Mouse (Mus musculus): ENCODE results near the gene Dis3l2. TPM values are rescaled to one million over a fixed set of nuclear protein-coding genes. Genes with fewer than 3 reads are reported as not detected.
A peak's percentile ranks its signal among the peaks of the same experiment; 100 is the strongest.

Gene Dis3l2
- polyA plus RNA-seq, 1 experiment from 2014 or later: 16.6 TPM

DNA sequence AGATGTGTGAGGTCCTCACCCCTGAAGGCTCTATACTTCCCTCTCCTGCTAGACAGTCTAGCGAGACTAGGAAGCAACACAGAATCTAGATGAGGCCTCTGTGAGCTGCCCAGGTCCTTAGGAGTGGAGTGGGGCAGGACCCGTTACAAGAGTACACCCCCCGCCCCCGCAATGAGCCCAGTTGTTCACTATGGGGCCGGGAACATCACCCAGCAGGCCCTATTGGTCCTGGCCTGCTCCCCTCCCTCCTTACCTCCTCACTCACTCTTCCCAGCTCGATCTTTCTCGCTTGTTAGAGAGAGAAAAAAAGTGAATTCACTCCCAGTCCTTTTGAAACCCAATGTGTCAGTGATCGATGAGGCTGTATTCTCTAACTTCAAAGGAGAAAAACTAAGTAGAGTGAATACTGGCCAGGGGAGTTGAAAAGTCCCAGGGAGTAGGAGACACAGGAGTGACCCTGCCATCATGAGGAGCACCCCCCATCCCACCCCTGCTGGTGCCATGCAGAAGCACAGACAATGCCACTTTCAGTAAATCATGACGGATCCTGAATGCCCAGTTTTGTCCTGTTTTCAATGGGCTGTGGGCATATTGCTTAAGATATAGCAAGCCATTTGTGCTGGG, 299.0 kb downstream of the Dis3l2 start:
- WGBS: 63% methylated on average over 9 of the region's 9 CpGs
- no peak overlapping the region for H3K4me3 ChIP-seq (ENCODE audit: low read length)
- ATAC-seq (replicated peaks; ENCODE audit: extremely low read depth, insufficient read depth, low FRiP score): no peak
- no peaks in the 10 kb centered on the region for H3K27me3 ChIP-seq (ENCODE audit: control insufficient read depth, insufficient read depth, low read length)
- H3K4me1 ChIP-seq (ENCODE audit: control insufficient read depth, insufficient read depth, low read length): no peaks in the 10 kb centered on the region
- H3K36me3 ChIP-seq (ENCODE audit: control insufficient read depth, insufficient read depth): peaks cover 3% of the 10 kb centered on the region; the same call in 1 of the 2 replicates
- H3K9ac ChIP-seq (ENCODE audit: low read length): no peak overlapping the region
- H3K27ac ChIP-seq (ENCODE audit: low read length): no peak overlapping the region
- H3K4me2 ChIP-seq (ENCODE audit: low read depth, low read length): no peak overlapping the region
- 0 out of 2 replicates have a peak, but pooled peaks cover 3% of the 10 kb centered on the region for H3K9me3 ChIP-seq (replicated peaks; ENCODE audit: control insufficient read depth, low read length)

- H3K9ac ChIP-seq (ENCODE audit: low read length): no peak overlapping the region
- H3K27me3 ChIP-seq (ENCODE audit: control insufficient read depth, insufficient read depth, low read length): no peaks in the 10 kb centered on the region
- H3K4me3 ChIP-seq (ENCODE audit: low read length): no peak overlapping the region
- no peak for ATAC-seq (replicated peaks; ENCODE audit: extremely low read depth, insufficient read depth, low FRiP score)
- H3K4me2 ChIP-seq (ENCODE audit: low read depth, low read length): no peak overlapping the region
- 0 out of 2 replicates have a peak, but pooled peaks cover 3% of the 10 kb centered on the region for H3K9me3 ChIP-seq (replicated peaks; ENCODE audit: control insufficient read depth, low read length)
- H3K36me3 ChIP-seq (ENCODE audit: control insufficient read depth, insufficient read depth): peaks cover 3% of the 10 kb centered on the region; the same call in 1 of the 2 replicates
- no peak overlapping the region for H3K27ac ChIP-seq (ENCODE audit: low read length)
- WGBS: 71% methylated on average over 2 of the region's 2 CpGs
- no peaks in the 10 kb centered on the region for H3K4me1 ChIP-seq (ENCODE audit: control insufficient read depth, insufficient read depth, low read length)
Measured at GRCm38 (mm10) chr1:87003169-87003552, 299.6 kb downstream of the Dis3l2 start.

DNA sequence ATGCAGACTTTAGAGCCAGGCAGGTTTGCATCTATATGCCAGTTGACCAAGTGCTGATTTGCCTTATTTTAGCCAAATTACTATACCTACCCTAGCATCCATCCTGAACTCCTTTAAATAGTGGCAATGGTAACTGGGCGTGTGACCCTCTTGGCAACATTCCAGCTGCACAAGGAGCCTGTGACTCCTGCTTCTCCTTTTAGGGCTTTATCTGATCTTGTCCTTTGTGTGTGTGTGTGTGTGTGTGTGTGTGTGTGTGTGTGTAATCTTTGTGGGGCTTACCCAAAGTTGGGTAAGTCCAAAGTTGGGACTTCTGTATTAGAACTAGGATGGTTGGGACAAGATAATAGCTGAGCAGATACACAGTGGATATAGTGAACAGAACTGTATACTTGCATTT, 302.8 kb downstream of the Dis3l2 start:
- H3K36me3 ChIP-seq (ENCODE audit: control insufficient read depth, insufficient read depth): peaks cover 3% of the 10 kb centered on the region; the same call in 1 of the 2 replicates
- H3K4me1 ChIP-seq (ENCODE audit: control insufficient read depth, insufficient read depth, low read length): no peaks in the 10 kb centered on the region
- no peaks in the 10 kb centered on the region for H3K27me3 ChIP-seq (ENCODE audit: control insufficient read depth, insufficient read depth, low read length)
- no peak overlapping the region for H3K27ac ChIP-seq (ENCODE audit: low read length)
- H3K9me3 ChIP-seq (replicated peaks; ENCODE audit: control insufficient read depth, low read length): 0 out of 2 replicates have a peak, but pooled peaks cover 3% of the 10 kb centered on the region
- H3K4me2 ChIP-seq (ENCODE audit: low read depth, low read length): no peak overlapping the region
- ATAC-seq (replicated peaks; ENCODE audit: extremely low read depth, insufficient read depth, low FRiP score): no peak
- 52% methylated on average over 1 of the region's 1 CpGs for WGBS
- no peak overlapping the region for H3K4me3 ChIP-seq (ENCODE audit: low read length)
- no peak overlapping the region for H3K9ac ChIP-seq (ENCODE audit: low read length)

- Histone ChIP-seq H3K27me3 (ENCODE audit: control insufficient read depth, insufficient read depth, low read length) (no peaks in the 10 kb centered on the region), H3K4me3 (ENCODE audit: low read length) (no peak overlapping the region), H3K9me3 (replicated peaks; ENCODE audit: control insufficient read depth, low read length) (0 out of 2 replicates have a peak, but pooled peaks cover 3% of the 10 kb centered on the region), H3K36me3 (ENCODE audit: control insufficient read depth, insufficient read depth) (peaks cover 3% of the 10 kb centered on the region; the same call in 1 of the 2 replicates), H3K4me1 (ENCODE audit: control insufficient read depth, insufficient read depth, low read length) (no peaks in the 10 kb centered on the region), H3K4me2 (ENCODE audit: low read depth, low read length) (no peak overlapping the region), H3K9ac (ENCODE audit: low read length) (no peak overlapping the region), H3K27ac (ENCODE audit: low read length) (no peak overlapping the region)
- WGBS: 34% methylated on average over 1 of the region's 1 CpGs
- no peak for ATAC-seq (replicated peaks; ENCODE audit: extremely low read depth, insufficient read depth, low FRiP score)
Measured at GRCm38 (mm10) chr1:87008211-87008610, 304.6 kb downstream of the Dis3l2 start.

GRCm38 (mm10) chr1:87009156-87009555, 305.5 kb downstream of the Dis3l2 start:
- no peak for ATAC-seq (replicated peaks; ENCODE audit: extremely low read depth, insufficient read depth, low FRiP score)
- H3K27me3 ChIP-seq (ENCODE audit: control insufficient read depth, insufficient read depth, low read length): no peaks in the 10 kb centered on the region
- 0 out of 2 replicates have a peak, but pooled peaks cover 3% of the 10 kb centered on the region for H3K9me3 ChIP-seq (replicated peaks; ENCODE audit: control insufficient read depth, low read length)
- H3K4me2 ChIP-seq (ENCODE audit: low read depth, low read length): no peak overlapping the region
- H3K9ac ChIP-seq (ENCODE audit: low read length): no peak overlapping the region
- H3K27ac ChIP-seq (ENCODE audit: low read length): no peak overlapping the region
- no peaks in the 10 kb centered on the region for H3K4me1 ChIP-seq (ENCODE audit: control insufficient read depth, insufficient read depth, low read length)
- peaks cover 3% of the 10 kb centered on the region; the same call in 1 of the 2 replicates for H3K36me3 ChIP-seq (ENCODE audit: control insufficient read depth, insufficient read depth)
- H3K4me3 ChIP-seq (ENCODE audit: low read length): no peak overlapping the region
- WGBS: 76% methylated on average over 3 of the region's 3 CpGs

- H3K4me1 ChIP-seq (ENCODE audit: control insufficient read depth, insufficient read depth, low read length): no peaks in the 10 kb centered on the region
- no peak overlapping the region for H3K4me2 ChIP-seq (ENCODE audit: low read depth, low read length)
- H3K36me3 ChIP-seq (ENCODE audit: control insufficient read depth, insufficient read depth): no peaks in the 10 kb centered on the region
- no peak for ATAC-seq (replicated peaks; ENCODE audit: extremely low read depth, insufficient read depth, low FRiP score)
- no peak overlapping the region for H3K27ac ChIP-seq (ENCODE audit: low read length)
- 59% methylated on average over 12 of the region's 12 CpGs for WGBS
- no peak overlapping the region for H3K4me3 ChIP-seq (ENCODE audit: low read length)
- no peaks in the 10 kb centered on the region for H3K27me3 ChIP-seq (ENCODE audit: control insufficient read depth, insufficient read depth, low read length)
- no peaks in the 10 kb centered on the region for H3K9me3 ChIP-seq (replicated peaks; ENCODE audit: control insufficient read depth, low read length)
- H3K9ac ChIP-seq (ENCODE audit: low read length): no peak overlapping the region
Measured at GRCm38 (mm10) chr1:87010629-87011330, 307.2 kb downstream of the Dis3l2 start.

DNA sequence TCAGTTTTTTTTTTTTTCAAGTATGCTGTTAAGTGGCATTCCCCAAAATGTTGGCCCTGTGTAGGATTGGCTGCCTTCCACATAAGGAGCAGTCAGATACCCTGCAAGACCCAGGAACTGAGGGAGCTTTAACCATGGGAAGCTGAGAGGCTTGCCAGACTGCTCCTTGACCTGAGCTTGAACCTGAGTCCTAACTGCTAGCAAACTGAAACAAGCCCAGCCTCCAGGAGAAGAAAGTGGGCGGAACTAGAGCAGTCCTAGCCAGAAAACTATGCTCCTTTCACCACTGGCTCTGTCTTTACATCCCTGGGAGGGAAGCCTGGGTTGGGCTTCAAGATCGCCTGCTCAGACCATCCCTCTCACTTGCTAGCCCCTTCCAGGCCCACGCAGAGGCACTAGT, 308.1 kb downstream of the Dis3l2 start:
- WGBS: 68% methylated on average over 3 of the region's 3 CpGs
- Histone ChIP-seq H3K9ac (ENCODE audit: low read length) (no peak overlapping the region), H3K4me1 (ENCODE audit: control insufficient read depth, insufficient read depth, low read length) (no peaks in the 10 kb centered on the region), H3K4me3 (ENCODE audit: low read length) (no peak overlapping the region), H3K36me3 (ENCODE audit: control insufficient read depth, insufficient read depth) (no peaks in the 10 kb centered on the region), H3K27me3 (ENCODE audit: control insufficient read depth, insufficient read depth, low read length) (no peaks in the 10 kb centered on the region), H3K4me2 (ENCODE audit: low read depth, low read length) (no peak overlapping the region), H3K9me3 (replicated peaks; ENCODE audit: control insufficient read depth, low read length) (no peaks in the 10 kb centered on the region), H3K27ac (ENCODE audit: low read length) (no peak overlapping the region)
- ATAC-seq (replicated peaks; ENCODE audit: extremely low read depth, insufficient read depth, low FRiP score): 0 out of 2 replicates have a peak, but pooled peaks have one; percentile 37

- H3K27me3 ChIP-seq (ENCODE audit: control insufficient read depth, insufficient read depth, low read length): no peaks in the 10 kb centered on the region
- WGBS: 77% methylated on average over 2 of the region's 2 CpGs
- no peaks in the 10 kb centered on the region for H3K36me3 ChIP-seq (ENCODE audit: control insufficient read depth, insufficient read depth)
- H3K9ac ChIP-seq (ENCODE audit: low read length): no peak overlapping the region
- no peak overlapping the region for H3K4me2 ChIP-seq (ENCODE audit: low read depth, low read length)
- H3K4me3 ChIP-seq (ENCODE audit: low read length): no peak overlapping the region
- no peaks in the 10 kb centered on the region for H3K9me3 ChIP-seq (replicated peaks; ENCODE audit: control insufficient read depth, low read length)
- H3K4me1 ChIP-seq (ENCODE audit: control insufficient read depth, insufficient read depth, low read length): no peaks in the 10 kb centered on the region
- no peak overlapping the region for H3K27ac ChIP-seq (ENCODE audit: low read length)
- ATAC-seq (replicated peaks; ENCODE audit: extremely low read depth, insufficient read depth, low FRiP score): no peak
Measured at GRCm38 (mm10) chr1:87012606-87013005, 309.0 kb downstream of the Dis3l2 start.

DNA sequence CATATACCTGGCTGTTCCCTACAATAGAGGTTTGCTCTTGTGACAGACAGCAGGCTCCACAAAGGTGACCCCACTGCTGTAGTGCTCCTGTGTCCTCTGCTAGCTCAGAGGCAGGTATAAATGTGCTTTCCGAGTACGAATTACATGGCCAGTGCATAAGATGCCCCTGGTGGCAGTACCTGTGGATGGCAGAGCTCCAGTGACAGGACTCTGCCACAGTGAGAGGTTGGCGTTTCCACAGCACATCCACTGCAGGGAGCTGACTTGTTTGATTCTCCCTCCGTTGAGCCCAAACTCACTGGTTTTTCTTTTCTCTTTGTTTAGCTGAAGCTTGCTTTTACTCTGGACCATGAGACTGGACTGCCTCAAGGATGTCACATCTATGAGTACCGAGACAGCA, 317.1 kb downstream of the Dis3l2 start:
- H3K36me3 ChIP-seq (ENCODE audit: control insufficient read depth, insufficient read depth): no peaks in the 10 kb centered on the region; the same call in 1 of the 2 replicates
- 77% methylated on average over 5 of the region's 5 CpGs for WGBS
- H3K4me2 ChIP-seq (ENCODE audit: low read depth, low read length): no peak overlapping the region
- H3K27ac ChIP-seq (ENCODE audit: low read length): no peak overlapping the region
- H3K9me3 ChIP-seq (replicated peaks; ENCODE audit: control insufficient read depth, low read length): no peaks in the 10 kb centered on the region
- no peak overlapping the region for H3K9ac ChIP-seq (ENCODE audit: low read length)
- no peaks in the 10 kb centered on the region for H3K4me1 ChIP-seq (ENCODE audit: control insufficient read depth, insufficient read depth, low read length)
- H3K4me3 ChIP-seq (ENCODE audit: low read length): no peak overlapping the region
- no peak for ATAC-seq (replicated peaks; ENCODE audit: extremely low read depth, insufficient read depth, low FRiP score)
- no peaks in the 10 kb centered on the region for H3K27me3 ChIP-seq (ENCODE audit: control insufficient read depth, insufficient read depth, low read length)

Measured in heart, embryonic 16.5 days (tissue).